Mouse (Mus musculus): Measurements from ENCODE around the gene Gpm6b.
A peak's percentile ranks its signal among the peaks of the same experiment; 100 is the strongest.

The Gpm6b gene

DNA sequence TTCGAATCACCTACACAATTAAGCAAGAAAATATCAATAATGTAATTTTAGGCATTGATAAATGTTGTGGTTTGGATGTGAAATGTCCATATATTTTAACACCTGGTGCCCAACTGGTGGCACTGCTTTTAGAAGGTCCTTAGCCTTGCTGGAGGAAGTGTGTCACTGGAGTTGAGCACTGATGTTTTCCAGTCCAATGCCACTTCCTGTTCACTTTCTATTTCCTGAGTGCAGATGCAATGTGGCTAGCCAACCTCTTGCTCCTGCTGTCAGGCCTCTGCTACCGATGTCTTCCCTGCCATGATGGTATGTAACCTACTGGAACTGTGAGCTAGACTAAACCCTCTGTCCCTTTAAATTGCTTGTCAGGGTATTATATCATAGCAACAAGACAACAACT, 65.6 kb downstream of the Gpm6b start:
- DNase-seq (ENCODE audit: low read depth, low spot score) = no peak

DNA sequence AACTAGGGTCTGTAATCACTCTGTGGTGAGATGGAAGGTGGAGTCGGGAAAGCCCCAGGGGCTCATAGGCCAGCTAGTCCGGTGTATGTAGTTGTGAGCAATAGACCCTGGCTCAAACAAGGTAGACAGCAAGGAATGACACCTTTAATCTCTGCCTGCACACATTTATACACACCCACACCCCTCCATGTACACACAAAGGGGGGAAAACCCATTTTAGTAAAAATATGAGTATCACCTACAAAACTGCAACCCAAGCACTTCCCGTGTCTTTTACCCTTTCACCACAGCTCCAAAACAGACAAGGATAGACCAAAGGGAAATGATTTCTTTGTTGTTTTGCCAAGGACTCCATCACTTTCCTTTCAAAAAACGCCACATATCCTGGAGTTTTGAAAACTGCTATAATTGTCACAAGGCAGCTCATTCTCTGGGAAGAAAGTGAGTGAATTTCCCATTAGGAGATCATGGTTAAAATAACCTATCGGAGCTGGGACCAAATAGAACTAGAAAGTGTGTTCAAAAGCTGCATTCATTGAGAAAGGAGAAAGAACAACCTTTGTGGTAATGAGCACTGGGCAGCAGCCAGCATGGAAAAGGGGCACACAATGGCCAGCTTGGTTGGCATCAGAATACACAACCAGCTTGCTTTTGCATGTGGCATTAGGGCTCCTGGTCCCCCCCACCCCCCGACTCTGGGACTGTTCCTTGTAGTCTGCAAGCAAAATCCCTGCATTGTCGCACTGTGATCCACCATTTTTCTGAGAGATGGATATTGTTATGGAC, 68.9 kb downstream of the Gpm6b start:
- no peak for DNase-seq (ENCODE audit: low read depth, low spot score)

DNA sequence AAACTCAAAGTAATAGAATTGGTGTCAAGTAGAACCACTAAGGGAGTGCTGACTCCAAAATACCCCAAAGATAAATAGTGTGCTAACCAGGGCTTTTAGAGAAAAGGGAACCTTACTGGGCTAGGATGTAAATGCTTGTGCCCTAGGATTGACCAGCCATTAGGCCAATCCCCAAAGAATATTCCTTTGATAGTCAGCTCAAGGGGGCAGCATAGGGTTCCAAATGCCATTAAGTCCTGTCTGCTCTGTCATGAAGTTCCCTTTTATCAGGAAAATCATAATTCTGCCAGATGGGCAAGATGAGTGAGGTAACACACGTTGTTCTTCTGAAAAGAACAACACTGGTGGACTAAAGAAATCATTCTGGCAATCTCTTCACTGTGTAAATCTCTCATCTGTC, 70.1 kb downstream of the Gpm6b start:
- no peak for DNase-seq (ENCODE audit: low read depth, low spot score)

DNA sequence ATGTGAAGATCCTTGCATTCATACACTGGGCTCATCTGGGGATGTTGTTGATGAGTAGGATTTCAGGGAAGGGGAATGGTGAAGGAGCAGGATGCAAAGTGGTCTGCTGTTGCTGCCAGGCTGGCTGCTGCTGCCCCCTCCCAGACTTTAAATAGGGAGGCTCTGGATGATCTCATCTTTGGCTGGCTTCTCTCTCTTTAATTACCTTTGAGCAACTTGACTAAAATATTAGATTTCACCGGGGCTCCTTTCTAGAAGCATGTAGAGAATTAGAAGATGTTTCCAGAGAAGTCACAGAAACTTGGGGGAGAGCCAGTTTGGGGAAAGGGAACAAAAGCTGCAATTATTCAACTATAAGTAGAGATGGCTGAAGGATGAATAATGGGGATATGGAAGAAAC, 76.5 kb downstream of the Gpm6b start:
- DNase-seq (ENCODE audit: low read depth, low spot score) = no peak

- DNase-seq (ENCODE audit: low read depth, low spot score) = peak; percentile 25
These were observed 78.1 kb downstream of the Gpm6b start for GRCm38 (mm10) chrX:166316552-166317375.

DNA sequence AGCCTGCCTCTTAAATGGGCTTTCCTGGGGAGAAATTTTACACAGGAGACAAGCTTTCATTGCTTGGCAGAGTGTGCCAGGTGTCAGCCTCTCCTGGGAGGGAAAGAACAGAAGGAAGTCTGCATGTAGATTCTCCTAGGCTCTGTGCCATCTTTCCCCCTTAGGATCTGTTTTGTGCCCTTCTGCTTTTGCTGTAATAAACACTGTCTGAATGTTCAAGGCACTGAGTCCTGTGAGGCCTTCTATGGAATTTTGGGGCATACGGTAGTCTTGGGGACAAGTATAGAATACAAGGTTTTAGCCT, 78.6 kb downstream of the Gpm6b start:
- no peak for DNase-seq (ENCODE audit: low read depth, low spot score)

DNA sequence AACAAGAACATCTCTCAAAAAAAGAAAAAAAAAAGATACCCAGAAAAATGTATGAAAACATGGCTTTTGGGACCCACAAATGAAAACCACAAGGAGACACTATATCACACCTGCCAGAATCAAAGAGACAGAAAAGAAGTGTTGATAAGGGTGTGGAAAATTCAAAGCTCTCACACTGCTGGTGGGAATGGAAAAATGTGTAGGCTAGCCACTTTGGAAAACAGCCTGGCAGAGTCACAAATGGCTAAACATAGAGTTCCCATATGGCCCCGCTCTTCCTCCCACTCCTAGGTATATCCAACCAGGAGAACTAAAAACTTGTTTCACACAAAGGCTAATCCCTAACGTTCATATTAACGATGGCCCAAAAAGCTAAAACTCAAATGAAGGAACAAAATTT, 84.5 kb downstream of the Gpm6b start:
- no peak for DNase-seq (ENCODE audit: low read depth, low spot score)

DNA sequence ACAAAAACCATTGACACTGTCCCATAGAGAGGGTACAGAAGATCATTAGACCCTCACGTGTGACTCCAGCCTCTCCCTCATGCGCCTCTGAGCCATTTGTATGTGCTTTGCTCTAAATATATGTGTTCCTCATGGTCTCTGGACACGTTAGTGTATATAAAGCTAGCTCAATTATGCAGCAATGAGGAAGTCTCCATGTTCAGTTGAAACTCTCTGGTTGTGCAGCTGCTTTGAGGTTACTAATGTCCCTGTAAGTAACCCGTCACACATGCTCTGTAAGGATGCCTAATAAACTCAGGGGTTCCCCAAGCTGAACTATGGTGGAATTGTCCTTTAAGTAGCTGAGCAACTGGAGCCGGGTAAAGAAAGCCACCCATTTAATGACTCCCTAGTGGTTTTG, 88.9 kb downstream of the Gpm6b start:
- DNase-seq (ENCODE audit: low read depth, low spot score) = no peak

DNA sequence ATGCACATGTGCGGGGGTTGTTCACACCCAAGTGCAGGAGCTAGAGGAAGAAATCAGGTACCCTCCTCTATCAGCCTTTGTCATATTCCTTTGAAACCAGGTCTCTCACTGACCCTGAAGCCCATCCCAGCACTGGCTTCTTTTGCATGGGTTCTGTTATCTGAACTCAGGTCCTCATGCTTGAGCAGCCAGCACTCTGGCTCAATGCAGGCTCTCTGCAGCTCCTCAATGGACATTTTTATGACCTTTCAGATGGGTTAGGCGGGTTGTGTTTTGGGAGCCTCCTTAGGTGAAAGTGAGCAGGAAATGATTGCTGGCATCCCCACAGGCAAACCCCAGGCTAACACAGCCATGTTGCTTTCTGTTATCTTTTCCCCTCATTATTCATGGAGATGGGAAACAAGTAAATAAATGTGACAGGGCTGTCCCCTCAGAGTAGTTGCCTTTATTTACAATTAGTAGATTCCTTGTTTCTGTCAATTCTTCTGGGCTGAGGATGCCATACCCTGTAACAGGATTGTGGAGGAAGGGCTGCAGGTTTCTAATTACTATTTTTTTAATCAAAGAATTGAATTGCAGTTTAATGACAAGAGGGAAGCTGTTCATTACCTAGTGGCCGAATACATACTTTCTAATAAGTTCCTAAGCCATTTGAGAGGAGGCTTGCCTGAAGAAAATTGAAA, 89.6 kb downstream of the Gpm6b start:
- DNase-seq (ENCODE audit: low read depth, low spot score) = no peak

DNA sequence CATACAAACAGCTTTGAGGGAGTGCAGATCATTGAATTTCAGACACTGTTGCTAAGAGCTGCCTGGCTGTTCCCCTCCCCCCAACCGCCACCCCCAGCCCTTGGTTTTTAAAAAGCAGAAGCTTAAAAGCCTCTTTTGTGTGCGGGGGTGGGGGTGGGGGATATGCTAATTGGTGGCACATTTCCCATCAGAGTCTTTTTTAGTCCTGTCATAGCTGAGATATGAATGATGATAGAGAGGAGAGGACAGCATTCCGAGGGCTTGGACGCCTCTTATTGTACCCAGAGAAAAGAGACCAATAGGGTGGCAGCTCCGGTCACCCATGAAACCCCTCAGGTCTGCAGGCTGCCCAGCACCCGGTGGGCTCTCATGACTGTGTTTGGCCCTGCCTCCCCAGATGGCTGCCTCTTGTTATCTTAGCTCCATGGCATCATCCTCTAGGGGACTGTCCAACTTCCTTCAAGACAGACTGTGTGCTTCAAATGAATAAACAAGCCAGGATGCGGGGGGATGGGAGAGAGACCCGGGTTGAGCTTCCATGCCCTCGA, 90.3 kb downstream of the Gpm6b start:
- DNase-seq (ENCODE audit: low read depth, low spot score) = no peak

DNA sequence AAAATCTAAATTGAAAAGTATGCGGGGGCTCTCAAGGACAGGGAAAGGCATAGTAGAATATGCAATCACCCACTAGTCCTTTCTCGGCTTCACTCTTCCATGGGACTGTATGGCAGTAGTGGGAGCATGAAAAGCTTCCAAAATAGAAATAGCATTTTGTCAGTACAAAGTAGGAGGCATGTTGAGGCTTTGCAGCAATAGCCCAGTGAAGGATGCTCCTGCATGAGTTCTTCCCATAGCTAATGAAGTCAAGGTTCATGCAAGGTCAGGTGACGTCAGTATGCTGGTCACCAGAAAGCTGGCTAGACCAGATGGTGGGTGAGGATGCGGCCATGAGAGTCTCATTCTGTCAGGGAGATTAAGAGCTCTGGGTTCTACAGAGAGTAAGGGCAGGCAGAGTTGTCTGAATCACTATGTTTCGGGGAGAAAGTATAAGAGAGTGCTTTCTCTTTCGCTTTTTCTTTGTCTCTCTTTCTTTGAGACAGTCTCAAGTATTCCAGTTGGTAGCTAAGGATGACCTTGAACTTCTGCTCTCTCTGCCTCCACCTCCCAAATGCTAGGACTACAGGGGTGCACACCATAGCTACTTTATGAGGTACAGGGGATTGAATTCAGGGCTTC, 95.9 kb downstream of the Gpm6b start:
- DNase-seq (ENCODE audit: low read depth, low spot score) = no peak

- DNase-seq (ENCODE audit: low read depth, low spot score) = no peak
These were observed 99.6 kb downstream of the Gpm6b start for GRCm38 (mm10) chrX:166338353-166338752.

DNA sequence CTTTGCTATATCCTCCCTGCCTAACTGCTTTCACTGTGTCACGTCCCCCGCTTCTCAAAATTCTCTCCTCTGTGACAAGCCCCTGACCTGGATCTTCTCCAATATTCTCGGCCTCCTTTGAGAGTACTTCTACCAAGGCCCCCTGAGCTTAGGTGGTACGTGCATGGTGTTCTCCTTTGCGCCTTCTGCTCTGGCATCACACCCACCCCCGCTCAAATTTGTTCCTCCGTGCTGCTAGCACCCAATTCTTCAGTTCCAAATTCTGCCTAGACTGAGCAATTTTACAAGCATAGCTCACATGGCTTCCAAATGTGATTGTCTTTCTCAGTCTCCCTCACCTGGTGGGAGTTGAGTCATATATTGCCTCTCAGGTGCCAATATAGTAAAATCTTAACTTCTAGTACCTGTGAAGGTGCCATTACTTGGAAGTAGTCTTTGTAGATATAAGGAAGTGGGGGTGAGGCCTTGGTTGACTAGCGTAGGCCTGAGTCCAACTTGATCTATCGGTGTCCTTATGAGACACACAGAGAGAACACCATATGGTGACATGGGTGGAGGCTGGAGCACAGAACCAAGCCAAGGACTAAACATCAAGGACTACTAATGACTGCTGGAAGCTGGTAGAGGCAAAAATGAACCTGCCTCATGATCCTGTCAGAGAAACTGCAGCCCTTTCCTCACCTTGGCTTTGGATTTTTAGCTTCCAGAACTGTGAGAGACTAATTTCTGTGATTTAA, 100.2 kb downstream of the Gpm6b start:
- no peak for DNase-seq (ENCODE audit: low read depth, low spot score)

DNA sequence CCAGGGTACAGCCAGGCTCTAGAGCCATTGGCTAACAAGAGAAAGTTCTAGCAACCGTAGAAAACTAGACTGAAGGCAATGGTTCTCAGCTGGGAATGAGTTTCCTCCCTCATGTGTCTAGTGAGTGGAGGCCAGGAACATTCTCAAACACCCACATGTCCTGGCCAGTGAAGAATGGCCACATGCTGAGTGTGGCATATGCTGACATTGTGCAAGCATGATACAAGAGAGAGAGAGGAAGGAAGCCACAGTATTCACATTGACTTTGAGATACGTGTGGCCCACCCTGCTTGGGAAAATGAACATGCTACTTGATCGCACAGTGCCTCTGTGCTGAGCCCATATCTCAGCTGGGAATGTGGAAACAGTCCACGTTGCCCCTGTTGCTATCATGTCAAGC, 101.2 kb downstream of the Gpm6b start:
- no peak for DNase-seq (ENCODE audit: low read depth, low spot score)

- no peak for DNase-seq (ENCODE audit: low read depth, low spot score)
These were observed 103.1 kb downstream of the Gpm6b start for GRCm38 (mm10) chrX:166341795-166342194.

DNA sequence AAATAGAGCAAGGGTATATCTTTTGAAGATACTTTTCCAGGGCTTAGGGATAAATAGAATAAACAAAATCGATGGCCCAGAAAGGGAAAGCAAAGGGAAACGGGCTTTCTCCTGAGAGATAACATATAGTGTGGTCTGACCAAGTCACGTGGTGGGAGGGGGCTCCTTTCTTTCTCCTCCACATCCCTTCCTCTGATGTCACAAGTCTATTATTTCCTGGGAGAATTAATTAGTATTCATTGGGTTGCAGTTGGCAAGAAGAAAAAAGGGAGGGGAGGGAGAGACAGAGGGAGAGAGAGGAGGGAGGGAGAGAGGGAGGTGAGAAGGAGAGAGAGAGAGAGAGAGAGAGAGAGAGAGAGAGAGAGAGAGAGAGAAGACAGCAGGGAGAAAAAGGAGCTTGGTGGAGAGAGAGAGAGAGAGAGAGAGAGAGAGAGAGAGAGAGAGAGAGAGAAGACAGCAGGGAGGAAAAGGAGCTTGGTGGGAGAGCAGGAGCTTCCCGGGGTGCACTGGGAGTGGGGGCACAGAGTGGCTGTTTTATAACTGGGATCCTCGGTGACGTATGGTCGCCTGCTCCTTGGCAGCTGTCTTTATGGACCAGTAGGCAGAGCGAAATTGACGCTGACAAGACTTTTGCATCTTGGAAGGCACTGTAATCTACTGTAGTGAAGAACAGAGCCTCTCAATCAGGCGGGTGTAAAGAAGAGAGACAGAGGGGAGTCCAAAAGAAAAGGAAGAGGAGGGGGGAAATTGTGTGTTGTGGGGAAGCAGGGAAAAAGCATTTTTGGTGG, 105.7 kb downstream of the Gpm6b start:
- peak; percentile 18 for DNase-seq (ENCODE audit: low read depth, low spot score)

DNA sequence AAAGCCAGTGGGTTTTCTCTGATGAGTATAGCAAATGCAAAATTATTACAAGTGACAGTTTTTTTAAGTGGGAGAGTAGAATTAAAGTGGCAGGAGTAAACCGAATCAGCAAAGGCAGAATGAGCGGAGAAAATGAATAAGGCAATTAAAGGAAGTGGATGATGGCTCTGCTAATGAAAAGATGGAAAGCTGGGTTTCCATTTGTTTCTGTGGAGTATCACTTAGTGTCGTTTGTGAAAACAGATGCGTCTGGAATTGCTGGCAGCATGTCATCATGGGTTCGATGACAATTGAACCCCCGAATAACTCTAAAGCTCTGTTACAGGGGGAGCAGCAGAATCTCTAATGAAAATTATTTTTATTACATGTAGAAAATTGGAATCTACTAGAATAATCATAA, 109.4 kb downstream of the Gpm6b start:
- no peak for DNase-seq (ENCODE audit: low read depth, low spot score)

GRCm38 (mm10) chrX:166348634-166349033, 109.9 kb downstream of the Gpm6b start:
- no peak for DNase-seq (ENCODE audit: low read depth, low spot score)

DNA sequence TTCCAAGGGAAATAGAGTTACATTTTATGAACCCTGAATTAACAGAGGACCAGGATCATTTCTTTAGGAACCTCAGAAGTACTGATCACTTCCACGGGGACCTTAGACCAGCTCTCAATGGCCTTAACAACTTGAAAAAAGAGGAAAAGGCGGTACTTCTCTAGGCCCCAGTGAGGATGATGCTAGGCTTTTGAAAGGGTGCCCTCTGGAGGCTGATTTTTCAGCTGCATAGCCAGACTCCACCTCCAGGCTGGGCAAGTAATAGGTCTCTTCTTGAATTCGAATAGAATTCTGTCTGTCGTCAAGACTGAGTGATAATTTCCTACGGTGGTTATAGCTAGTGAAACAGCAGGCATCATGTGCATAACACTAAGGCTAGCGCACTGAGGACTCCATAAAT, 113.1 kb downstream of the Gpm6b start:
- DNase-seq (ENCODE audit: low read depth, low spot score) = peak; percentile 25

- no peak for DNase-seq (ENCODE audit: low read depth, low spot score)
These were observed 114.7 kb downstream of the Gpm6b start for GRCm38 (mm10) chrX:166353412-166353811.
